Mouse (Mus musculus) granulocyte monocyte progenitor cell, adult 5-6 weeks (primary cell): ENCODE data around the gene Sox5. TPM values are rescaled to one million over a fixed set of nuclear protein-coding genes. Genes with fewer than 3 reads are reported as not detected.
A peak's percentile ranks its signal among the peaks of the same experiment; 100 is the strongest.

ENCODE experiments used
- ATAC-seq: replicated peaks from 2 replicates; pipeline ENCODE4 v1.8.0; 2016; ENCODE audit warnings: mild to moderate bottlenecking, moderate TSS enrichment, inconsistent platforms; ENCODE audit not compliant: poor library complexity, severe bottlenecking
- total RNA-seq, 2 experiments: library from RNA; stranded (forward) in 1 of 2; stranded (reverse) in 1 of 2; fragments of 200-712, 200-1000 nt in 1 of 2; fragments of >200 nt in 1 of 2; fragmentation: Nextera tagmentation in 1 of 2; gene quantifications; 2 replicates each; pipeline ENCODE4 v1.2.3; 2014 to 2017

Sox5 gene
- total RNA-seq, 2 experiments from 2014 or later: not detected

GRCm38 (mm10) chr6:144168696-144169476 lies 612.9 kb downstream of the Sox5 start:
- no peak for ATAC-seq

DNA sequence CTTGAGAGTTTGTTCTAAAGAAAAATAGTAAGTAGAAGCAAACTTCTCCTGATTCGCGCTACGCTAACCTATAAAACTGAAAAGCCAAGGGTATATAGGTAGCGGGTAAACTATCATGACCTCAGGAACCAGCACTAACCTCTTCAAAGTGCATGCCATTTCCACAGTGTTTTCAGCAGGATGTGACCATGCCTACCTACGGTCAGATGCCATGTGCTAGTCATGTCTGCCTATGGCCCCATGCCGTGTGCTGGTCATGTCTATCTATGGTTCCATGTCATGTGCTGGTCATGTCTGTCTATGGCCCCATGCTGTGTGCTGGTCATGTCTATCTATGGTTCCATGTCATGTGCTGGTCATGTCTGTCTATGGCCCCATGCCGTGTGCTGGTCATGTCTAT lies 614.7 kb downstream of the Sox5 start:
- ATAC-seq: no peak

DNA sequence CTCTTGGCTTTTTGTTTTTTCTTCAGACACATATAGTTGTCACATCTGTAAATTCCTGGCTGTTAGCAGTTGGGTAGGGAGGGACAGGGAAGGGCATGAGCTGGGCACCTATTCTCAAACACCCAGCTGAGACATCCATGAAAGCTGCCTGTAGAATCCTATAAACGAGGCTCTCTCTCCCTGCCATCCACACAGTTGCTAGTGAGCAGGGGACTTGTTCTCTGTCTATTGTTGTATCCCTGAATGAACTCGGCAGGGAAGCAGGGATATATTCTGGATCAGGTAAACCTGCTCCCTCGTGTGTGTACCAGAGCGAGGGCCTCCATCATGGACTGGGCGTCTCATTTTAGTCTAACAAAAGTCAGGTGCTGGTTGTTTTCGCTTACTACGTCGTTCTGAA lies 615.1 kb downstream of the Sox5 start:
- ATAC-seq: no peak

- ATAC-seq: no peak
Measured at GRCm38 (mm10) chr6:144166104-144166503, 615.7 kb downstream of the Sox5 start.

- no peak for ATAC-seq
Measured at GRCm38 (mm10) chr6:144163501-144163900, 618.3 kb downstream of the Sox5 start.

DNA sequence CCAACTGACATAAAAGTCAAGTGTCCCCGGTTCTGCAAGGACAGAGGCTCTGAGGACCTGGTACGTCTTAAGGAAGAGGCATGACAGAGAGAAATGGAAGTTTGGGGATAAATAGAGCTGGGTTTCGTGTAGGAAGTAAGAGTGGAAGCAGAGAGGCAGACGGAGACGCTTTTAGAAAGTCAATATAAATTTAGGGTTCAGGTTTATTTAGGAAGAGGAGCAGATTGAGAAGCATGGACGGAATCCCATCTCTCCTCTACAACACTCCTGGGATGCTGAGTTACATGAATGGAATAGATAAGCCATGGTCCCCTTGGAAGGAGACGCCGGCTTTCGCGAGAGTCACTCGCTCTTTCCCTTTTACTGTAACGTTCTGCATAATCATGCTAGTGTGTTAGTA lies 623.1 kb downstream of the Sox5 start:
- no peak for ATAC-seq

DNA sequence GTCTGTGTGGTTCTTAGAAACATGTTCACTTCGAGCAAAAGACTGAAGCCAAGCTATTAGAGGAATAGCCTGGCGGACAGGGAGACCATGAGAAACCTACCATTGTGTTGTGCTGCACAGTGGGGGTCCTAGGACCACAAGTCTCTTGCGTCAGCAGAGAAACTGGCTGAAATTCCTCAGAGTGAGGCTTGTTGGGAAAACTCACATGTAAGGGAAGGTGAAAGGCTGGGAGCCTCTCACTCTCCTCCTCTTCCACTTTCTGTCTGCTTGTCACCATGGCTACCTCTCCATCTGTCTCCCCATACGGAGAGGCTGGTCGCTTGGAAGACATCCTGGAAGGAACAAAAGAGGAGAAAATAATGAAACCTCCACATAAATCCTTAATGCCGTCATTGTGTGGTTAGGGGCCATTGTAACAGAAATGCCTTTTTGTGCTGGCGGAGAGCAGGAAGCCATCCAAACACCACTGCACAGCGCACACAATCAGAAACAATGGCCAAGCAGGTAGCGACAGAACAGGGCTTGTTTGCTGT lies 626.8 kb downstream of the Sox5 start:
- ATAC-seq: no peak

DNA sequence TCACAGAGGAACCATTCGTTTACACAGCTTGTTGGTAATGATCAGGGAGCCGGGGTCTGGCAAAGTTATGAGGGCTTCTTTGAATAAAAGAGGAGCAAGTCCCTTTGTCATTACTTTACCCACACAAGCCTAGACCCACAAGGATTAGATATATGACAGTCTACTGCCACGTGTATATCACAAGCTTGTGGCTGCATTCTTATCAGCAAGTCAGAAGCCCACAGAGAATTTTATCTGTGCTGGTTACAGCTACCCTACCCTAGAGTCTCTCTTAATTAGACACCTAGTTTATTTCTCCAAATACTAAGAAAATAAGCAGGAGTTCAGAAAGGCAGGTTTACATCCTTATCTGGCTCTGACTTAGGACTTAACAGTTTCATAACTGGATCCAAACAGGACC lies 629.8 kb downstream of the Sox5 start:
- ATAC-seq: no peak

- ATAC-seq: no peak
Measured at GRCm38 (mm10) chr6:144151075-144151474, 630.7 kb downstream of the Sox5 start.

DNA sequence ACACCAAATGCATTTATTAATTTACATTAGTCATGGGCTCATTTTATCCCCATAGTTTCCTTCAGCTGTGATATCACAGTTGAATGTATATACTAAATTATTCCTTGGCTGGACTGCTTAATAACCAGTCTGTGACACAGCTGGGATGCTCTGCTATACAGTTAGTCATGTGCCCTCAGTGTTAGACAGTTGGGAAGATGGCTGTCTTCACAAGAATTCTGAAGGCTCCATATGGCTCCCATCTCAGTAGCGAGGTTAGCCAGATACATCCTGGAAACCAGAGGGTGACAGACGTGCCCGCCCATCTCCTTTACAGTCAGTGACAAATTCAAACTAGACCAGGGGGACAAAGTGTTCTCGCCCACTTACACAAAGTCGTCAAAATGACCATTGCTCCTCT lies 644.4 kb downstream of the Sox5 start:
- no peak for ATAC-seq

- ATAC-seq: no peak
Measured at GRCm38 (mm10) chr6:144136894-144137293, 644.9 kb downstream of the Sox5 start.

DNA sequence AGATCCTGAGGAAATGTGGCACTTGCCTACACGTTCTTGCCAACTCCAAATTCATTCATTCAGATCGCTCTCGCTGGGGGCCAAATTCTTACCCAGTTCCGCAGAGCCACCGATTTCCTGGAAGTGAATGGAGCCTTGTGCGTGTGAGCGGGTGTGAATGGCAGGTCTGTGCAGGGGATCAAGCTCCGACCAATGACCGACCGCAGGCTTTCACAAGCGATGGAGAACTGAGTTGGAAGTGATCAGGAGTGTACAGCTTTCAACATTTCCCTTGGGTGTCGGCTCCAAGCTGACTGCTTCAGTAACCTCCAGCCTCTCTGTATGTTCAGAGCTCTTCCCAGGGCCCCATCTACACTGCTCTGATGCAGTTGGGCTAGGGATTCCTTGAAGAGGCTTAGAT lies 651.9 kb downstream of the Sox5 start:
- no peak for ATAC-seq

- ATAC-seq: no peak
Measured at GRCm38 (mm10) chr6:144119961-144120360, 661.8 kb downstream of the Sox5 start.

DNA sequence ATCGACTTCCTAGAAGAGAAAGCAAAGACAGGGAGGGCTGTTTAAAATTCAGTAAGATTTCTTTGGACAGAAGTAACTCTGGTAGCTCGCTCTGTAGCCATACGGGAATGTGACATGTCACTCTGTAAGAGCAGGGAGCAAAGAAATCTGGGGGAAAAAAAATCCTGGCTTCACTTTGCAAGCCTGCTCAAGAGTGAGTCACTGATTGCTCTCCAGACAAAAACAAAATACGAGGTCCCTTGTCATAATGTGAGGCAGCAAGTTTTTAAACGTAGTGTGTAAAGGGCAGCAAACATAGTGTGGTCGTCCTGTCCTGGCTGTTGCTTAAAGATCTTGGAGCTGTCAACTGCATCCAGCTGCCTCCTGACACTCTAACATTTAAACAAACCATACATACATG lies 665.1 kb downstream of the Sox5 start:
- ATAC-seq: no peak

DNA sequence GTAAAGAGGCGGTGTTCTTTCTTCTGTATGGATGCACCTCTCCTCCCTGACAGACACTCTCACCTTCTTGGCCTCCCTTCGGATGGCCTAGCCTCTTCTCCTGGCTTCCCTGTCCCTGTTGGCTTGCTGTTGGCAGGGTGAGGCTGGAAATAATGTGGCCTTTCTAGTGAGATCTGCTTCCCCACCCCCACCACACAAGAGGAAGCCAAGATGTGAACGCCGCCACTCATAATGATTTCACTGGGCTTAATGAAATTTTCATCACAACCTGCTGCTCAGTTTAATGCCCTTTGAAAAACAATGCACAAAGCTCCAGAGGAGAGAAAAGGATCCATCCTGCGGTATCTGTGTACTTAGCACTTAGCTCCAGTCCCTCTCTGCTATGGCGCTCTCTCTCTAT lies 670.2 kb downstream of the Sox5 start:
- ATAC-seq: no peak

DNA sequence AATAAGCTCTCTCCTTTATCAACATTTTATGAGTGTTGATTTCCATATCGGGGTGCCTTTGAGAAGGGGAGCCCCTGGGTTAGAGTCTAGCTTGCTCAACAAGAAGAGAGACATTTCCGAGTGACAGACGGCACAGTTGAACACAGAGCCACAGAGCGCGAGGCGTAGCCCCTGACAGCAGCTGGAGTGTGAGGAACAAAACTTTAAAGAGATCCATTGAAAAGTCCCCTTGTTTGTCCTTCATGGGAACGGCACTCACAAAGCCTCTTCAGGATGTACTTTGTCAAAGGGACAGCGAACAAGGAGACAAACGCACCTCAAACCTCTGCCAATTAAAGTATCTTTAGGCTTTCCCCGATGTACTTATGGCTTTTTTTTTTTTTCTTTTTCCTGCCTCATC lies 674.9 kb downstream of the Sox5 start:
- ATAC-seq: no peak

- ATAC-seq: no peak
Measured at GRCm38 (mm10) chr6:144105645-144106044, 676.1 kb downstream of the Sox5 start.

DNA sequence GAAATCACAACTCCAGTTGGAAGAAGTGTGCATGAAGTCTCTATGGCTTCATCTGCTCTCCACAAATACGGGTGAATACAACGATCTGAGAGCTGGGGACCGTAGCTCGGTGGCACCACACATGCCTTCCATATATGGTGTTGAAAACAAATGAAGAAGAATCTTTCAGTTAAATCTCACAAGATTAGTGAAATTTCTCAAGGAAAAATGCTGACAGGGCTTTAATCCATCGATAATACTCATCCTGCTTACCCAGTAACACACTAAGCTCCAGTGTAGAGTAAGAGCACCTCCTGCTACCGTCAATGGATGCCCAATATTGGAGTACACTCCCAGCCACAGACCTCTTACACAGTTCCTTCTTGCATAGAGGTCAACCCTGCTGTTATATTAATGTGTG lies 678.2 kb downstream of the Sox5 start:
- ATAC-seq: no peak

DNA sequence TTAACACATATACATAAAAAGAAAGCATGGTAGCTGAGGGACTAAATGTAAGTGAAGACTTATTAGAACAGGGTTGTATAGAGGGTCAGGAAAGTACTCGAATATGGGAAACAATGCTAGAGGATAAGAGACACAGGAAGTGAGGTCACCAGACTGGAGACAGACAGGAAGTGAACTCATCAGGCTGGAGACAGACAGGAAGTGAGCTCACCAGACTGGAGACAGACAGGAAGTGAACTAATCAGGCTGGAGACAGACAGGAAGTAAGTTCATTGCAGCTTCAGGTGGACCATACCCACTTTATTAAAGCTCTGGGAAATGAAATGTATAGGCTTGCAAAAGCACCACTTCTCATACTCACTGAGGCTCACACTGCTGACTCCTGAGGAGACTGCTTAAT lies 680.9 kb downstream of the Sox5 start:
- ATAC-seq: peak; percentile 79

DNA sequence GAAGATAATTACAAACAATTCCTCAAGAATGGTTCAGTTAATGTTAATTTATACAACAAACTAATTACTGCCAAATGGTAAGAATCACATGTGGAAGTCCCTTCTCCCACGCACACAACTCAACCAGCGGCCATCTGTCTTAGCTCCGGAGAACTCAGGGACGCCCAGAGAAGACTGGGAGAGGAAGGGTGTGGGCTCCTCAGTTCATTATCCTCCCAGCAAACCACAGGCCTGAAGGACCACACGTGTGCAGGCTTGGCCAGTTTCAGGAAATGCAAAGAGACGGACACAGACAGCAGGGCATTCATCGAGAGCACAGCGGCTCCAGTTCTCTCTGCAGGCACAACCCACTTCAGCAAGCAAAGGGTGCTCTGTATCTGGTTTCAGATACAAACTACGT lies 683.7 kb downstream of the Sox5 start:
- ATAC-seq: no peak

DNA sequence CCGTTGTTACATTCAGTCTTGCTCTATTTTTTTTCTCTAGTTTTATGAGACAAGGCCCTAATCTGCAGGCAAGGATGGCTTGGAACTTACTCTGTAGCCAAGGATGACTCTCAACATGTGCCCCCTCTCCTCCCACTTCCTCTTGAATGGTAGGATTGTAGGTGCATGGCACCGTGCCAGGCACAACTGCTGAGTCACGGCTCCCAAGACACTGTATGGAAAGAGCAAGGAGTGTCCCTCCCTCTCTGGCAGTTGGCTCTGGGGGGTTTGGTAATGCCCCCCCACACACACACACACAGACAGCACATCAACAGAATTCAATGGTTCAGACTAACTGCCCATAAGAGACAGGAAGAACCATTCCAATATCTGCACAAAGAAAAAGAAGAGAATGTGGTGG lies 693.5 kb downstream of the Sox5 start:
- peak; percentile 5; the same call in 1 of the 2 replicates for ATAC-seq

GRCm38 (mm10) chr6:144086096-144086810 lies 695.5 kb downstream of the Sox5 start:
- no peak for ATAC-seq
